Mouse (Mus musculus): ENCODE data around the gene Slc2a1. TPM values are rescaled to one million over a fixed set of nuclear protein-coding genes. Genes with fewer than 3 reads are reported as not detected.

Gene Slc2a1
- polyA plus RNA-seq, 1 experiment, result 20.9 TPM

- H3K27ac ChIP-seq (ENCODE audit: control insufficient read depth, insufficient read depth, low read depth, low read length, poor library complexity), result no peak overlapping the region
- H3K4me3 ChIP-seq (replicated peaks; ENCODE audit: control insufficient read depth, low read depth, low read length), result no peak overlapping the region
- H3K4me1 ChIP-seq (ENCODE audit: control insufficient read depth, insufficient read depth, low read length), result no peaks in the 10 kb centered on the region
- no peak for TF ChIP-seq POLR2A (IDR thresholded peaks at IDR 0.05; ENCODE audit: borderline replicate concordance, control insufficient read depth, low read depth, low read length)
- TF ChIP-seq CTCF (IDR thresholded peaks at IDR 0.05; ENCODE audit: control insufficient read depth, insufficient read depth, low read length), result peak; percentile 40
- WGBS, result 18% methylated on average over 2 of the region's 2 CpGs
Measured at GRCm38 (mm10) chr4:119157186-119157585, 48.7 kb downstream of the Slc2a1 start.

GRCm38 (mm10) chr4:119157891-119158290 lies 49.4 kb downstream of the Slc2a1 start:
- WGBS, result 82% methylated on average over 5 of the region's 5 CpGs
- no peaks in the 10 kb centered on the region for H3K4me1 ChIP-seq (ENCODE audit: control insufficient read depth, insufficient read depth, low read length)
- H3K27ac ChIP-seq (ENCODE audit: control insufficient read depth, insufficient read depth, low read depth, low read length, poor library complexity), result no peak overlapping the region
- H3K4me3 ChIP-seq (replicated peaks; ENCODE audit: control insufficient read depth, low read depth, low read length), result no peak overlapping the region
- TF ChIP-seq POLR2A (IDR thresholded peaks at IDR 0.05; ENCODE audit: borderline replicate concordance, control insufficient read depth, low read depth, low read length) (no peak), CTCF (IDR thresholded peaks at IDR 0.05; ENCODE audit: control insufficient read depth, insufficient read depth, low read length) (no peak)

DNA sequence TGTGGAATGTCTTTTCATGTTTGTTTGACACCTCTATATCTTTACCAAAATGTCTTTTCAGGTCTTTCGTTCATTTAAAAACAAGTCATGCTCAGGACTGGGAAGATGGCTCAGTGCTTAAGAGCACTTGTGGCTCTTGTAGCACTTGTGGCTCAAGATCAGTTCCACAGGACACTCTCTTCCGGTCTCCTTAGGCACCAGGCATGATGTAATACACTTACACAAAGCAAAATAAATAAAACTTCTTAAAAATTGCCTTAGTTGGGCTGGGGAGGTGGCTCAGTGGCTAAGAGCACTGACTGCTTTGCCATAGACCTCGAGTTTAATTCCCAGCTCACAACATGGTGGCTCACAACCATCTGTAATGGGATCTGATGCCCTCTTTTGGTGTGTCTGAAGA lies 52.8 kb downstream of the Slc2a1 start:
- no peak for TF ChIP-seq CTCF (IDR thresholded peaks at IDR 0.05; ENCODE audit: control insufficient read depth, insufficient read depth, low read length)
- TF ChIP-seq POLR2A (IDR thresholded peaks at IDR 0.05; ENCODE audit: borderline replicate concordance, control insufficient read depth, low read depth, low read length), result no peak
- Histone ChIP-seq H3K4me3 (replicated peaks; ENCODE audit: control insufficient read depth, low read depth, low read length) (no peak overlapping the region), H3K27ac (ENCODE audit: control insufficient read depth, insufficient read depth, low read depth, low read length, poor library complexity) (no peak overlapping the region), H3K4me1 (ENCODE audit: control insufficient read depth, insufficient read depth, low read length) (no peaks in the 10 kb centered on the region)
- WGBS, result 71% methylated on average over 3 of the region's 3 CpGs

DNA sequence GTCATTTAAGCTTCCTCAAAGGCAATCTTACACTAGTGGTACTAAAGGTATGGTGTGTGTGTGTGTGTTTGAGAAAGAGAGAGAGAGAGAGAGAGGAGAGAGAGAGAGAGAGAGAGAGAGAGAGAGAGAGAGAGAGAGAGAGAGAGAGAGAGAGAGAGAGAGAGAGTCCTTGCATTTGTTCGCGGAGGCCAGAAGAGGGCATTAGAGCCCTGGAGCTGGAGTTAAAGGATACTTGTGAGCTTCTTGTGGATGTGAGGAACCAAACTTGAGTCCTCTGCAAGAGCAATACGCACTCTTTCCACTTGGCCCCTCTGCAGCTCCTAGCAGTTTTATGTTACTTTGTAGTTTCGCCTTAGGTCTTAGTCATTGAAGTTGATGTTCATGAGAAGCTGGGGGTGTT lies 54.5 kb downstream of the Slc2a1 start:
- 77% methylated on average over 4 of the region's 4 CpGs for WGBS
- no peak overlapping the region for H3K4me3 ChIP-seq (replicated peaks; ENCODE audit: control insufficient read depth, low read depth, low read length)
- no peak overlapping the region for H3K27ac ChIP-seq (ENCODE audit: control insufficient read depth, insufficient read depth, low read depth, low read length, poor library complexity)
- no peak for TF ChIP-seq CTCF (IDR thresholded peaks at IDR 0.05; ENCODE audit: control insufficient read depth, insufficient read depth, low read length)
- no peak for TF ChIP-seq POLR2A (IDR thresholded peaks at IDR 0.05; ENCODE audit: borderline replicate concordance, control insufficient read depth, low read depth, low read length)
- no peaks in the 10 kb centered on the region for H3K4me1 ChIP-seq (ENCODE audit: control insufficient read depth, insufficient read depth, low read length)

- H3K4me1 ChIP-seq (ENCODE audit: control insufficient read depth, insufficient read depth, low read length), result no peaks in the 10 kb centered on the region
- H3K27ac ChIP-seq (ENCODE audit: control insufficient read depth, insufficient read depth, low read depth, low read length, poor library complexity), result no peak overlapping the region
- no peak overlapping the region for H3K4me3 ChIP-seq (replicated peaks; ENCODE audit: control insufficient read depth, low read depth, low read length)
- 56% methylated on average over 7 of the region's 7 CpGs for WGBS
- TF ChIP-seq POLR2A (IDR thresholded peaks at IDR 0.05; ENCODE audit: borderline replicate concordance, control insufficient read depth, low read depth, low read length) (no peak), CTCF (IDR thresholded peaks at IDR 0.05; ENCODE audit: control insufficient read depth, insufficient read depth, low read length) (no peak)
Measured at GRCm38 (mm10) chr4:119165916-119166315, 57.4 kb downstream of the Slc2a1 start.

DNA sequence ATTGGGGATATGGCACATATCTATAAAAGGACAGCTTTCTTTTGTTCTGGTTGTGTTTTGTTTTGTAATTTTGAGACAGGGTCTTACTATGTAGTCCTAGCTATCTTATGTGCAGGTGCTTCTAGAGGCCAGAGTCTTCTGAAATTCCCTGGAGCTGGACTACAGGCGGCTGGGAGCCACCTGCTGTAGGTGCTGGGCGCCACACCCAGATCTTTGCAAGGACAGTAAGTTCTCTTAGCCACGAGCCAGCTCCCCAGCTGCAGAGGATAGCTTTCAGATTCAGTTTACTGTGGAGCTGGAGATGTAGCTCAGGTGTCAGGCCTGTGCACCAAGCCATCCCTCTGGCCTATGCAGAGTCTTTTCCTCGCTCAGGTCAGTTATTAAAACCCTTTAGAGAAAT lies 58.6 kb downstream of the Slc2a1 start:
- Histone ChIP-seq H3K27ac (ENCODE audit: control insufficient read depth, insufficient read depth, low read depth, low read length, poor library complexity) (no peak overlapping the region), H3K4me3 (replicated peaks; ENCODE audit: control insufficient read depth, low read depth, low read length) (no peak overlapping the region), H3K4me1 (ENCODE audit: control insufficient read depth, insufficient read depth, low read length) (no peaks in the 10 kb centered on the region)
- TF ChIP-seq CTCF (IDR thresholded peaks at IDR 0.05; ENCODE audit: control insufficient read depth, insufficient read depth, low read length) (no peak), POLR2A (IDR thresholded peaks at IDR 0.05; ENCODE audit: borderline replicate concordance, control insufficient read depth, low read depth, low read length) (no peak)
- WGBS, result 76% methylated on average over 4 of the region's 4 CpGs

GRCm38 (mm10) chr4:119167663-119168062 lies 59.2 kb downstream of the Slc2a1 start:
- H3K27ac ChIP-seq (ENCODE audit: control insufficient read depth, insufficient read depth, low read depth, low read length, poor library complexity), result no peak overlapping the region
- no peak overlapping the region for H3K4me3 ChIP-seq (replicated peaks; ENCODE audit: control insufficient read depth, low read depth, low read length)
- no peaks in the 10 kb centered on the region for H3K4me1 ChIP-seq (ENCODE audit: control insufficient read depth, insufficient read depth, low read length)
- no peak for TF ChIP-seq POLR2A (IDR thresholded peaks at IDR 0.05; ENCODE audit: borderline replicate concordance, control insufficient read depth, low read depth, low read length)
- peak; percentile 67 for TF ChIP-seq CTCF (IDR thresholded peaks at IDR 0.05; ENCODE audit: control insufficient read depth, insufficient read depth, low read length)
- 2% methylated on average over 4 of the region's 4 CpGs for WGBS

- Histone ChIP-seq H3K27ac (ENCODE audit: control insufficient read depth, insufficient read depth, low read depth, low read length, poor library complexity) (0 out of 2 replicates have a peak overlapping the region, but pooled peaks have one; percentile 28), H3K4me1 (ENCODE audit: control insufficient read depth, insufficient read depth, low read length) (peaks cover 1% of the 10 kb centered on the region; the same call in 1 of the 2 replicates), H3K4me3 (replicated peaks; ENCODE audit: control insufficient read depth, low read depth, low read length) (peak overlapping the region; percentile 98)
- 19% methylated on average over 18 of the region's 18 CpGs for WGBS
- TF ChIP-seq POLR2A (IDR thresholded peaks at IDR 0.05; ENCODE audit: borderline replicate concordance, control insufficient read depth, low read depth, low read length) (no peak), CTCF (IDR thresholded peaks at IDR 0.05; ENCODE audit: control insufficient read depth, insufficient read depth, low read length) (no peak)
Measured at GRCm38 (mm10) chr4:119172919-119173650, 64.6 kb downstream of the Slc2a1 start.
